Mouse (Mus musculus): Measurements from ENCODE around the gene Eps8. TPM values are rescaled to one million over a fixed set of nuclear protein-coding genes. Genes with fewer than 3 reads are reported as not detected.
"Not testable (repeated sequence)": the region's sequence is repeated elsewhere in the genome, so short reads cannot be mapped to it uniquely, and the experiment has no call there.

Gene Eps8
- polyA plus RNA-seq, 1 experiment from 2014 or later = 8.6 TPM

DNA sequence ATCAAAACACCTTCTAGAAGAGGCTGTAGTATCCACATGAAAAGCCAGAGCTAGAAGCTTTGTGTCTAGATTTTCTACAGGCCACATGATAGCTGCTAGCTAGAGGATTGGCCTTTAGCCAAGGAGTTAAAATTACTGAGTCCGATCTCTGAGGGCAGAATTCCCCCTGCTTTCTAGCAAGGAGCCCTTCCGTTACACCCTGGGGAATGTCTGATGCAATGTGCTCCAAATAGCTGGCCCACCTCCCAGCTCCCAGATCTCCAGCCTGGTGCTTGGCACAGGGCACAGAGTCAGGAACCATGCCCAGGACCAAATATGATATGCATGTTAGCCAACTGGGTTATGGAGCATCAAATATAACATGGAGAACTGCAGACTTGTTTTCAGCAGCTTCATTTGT is 189.4 kb downstream of the Eps8 start:
- Histone ChIP-seq H3K4me3 (ENCODE audit: low read depth, low read length) (no peak overlapping the region), H3K4me1 (ENCODE audit: control insufficient read depth, insufficient read depth, low read length) (no peaks in the 10 kb centered on the region), H3K4me2 (ENCODE audit: low read depth, severe bottlenecking) (no peak overlapping the region), H3K36me3 (ENCODE audit: control insufficient read depth, insufficient read depth, low read length) (no peaks in the 10 kb centered on the region), H3K27me3 (ENCODE audit: control insufficient read depth, insufficient read depth, low read length) (no peaks in the 10 kb centered on the region), H3K9me3 (ENCODE audit: control insufficient read depth, low read length) (no peaks in the 10 kb centered on the region), H3K9ac (ENCODE audit: low read length) (no peak overlapping the region), H3K27ac (replicated peaks; ENCODE audit: low read depth, low read length) (no peak overlapping the region)
- 57% methylated on average over 2 of the region's 2 CpGs for WGBS
- DNase-seq (ENCODE audit: low spot score) (no peak), ATAC-seq (ENCODE audit: insufficient number of reproducible peaks, low FRiP score, low TSS enrichment, low read depth) (no peak)

GRCm38 (mm10) chr6:137463771-137464170 is 190.9 kb downstream of the Eps8 start:
- 86% methylated on average over 5 of the region's 5 CpGs for WGBS

DNA sequence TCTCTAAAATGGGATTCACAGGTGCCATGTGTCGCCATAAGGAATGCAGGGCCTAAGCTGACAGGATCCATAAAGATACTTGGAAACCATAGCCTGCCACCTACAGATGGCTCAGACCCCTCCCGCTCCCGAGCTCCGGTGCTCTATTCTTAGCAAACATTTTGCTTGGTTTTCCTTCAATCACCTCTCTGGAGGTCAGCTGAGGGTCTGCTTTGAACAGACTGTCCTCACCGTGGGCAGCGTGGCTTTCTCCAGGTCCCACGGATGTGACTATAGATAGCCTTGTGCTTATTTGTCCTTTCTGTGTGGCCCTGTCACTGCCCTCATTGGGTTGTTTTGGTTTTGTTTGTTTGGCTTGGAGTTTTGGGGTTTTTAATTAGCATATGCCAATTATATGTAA is 196.5 kb downstream of the Eps8 start:
- no peaks in the 10 kb centered on the region for H3K9me3 ChIP-seq (ENCODE audit: control insufficient read depth, low read length)
- H3K4me1 ChIP-seq (ENCODE audit: control insufficient read depth, insufficient read depth, low read length) = no peaks in the 10 kb centered on the region
- no peaks in the 10 kb centered on the region for H3K27me3 ChIP-seq (ENCODE audit: control insufficient read depth, insufficient read depth, low read length)
- WGBS = 76% methylated on average over 7 of the region's 7 CpGs
- no peak overlapping the region for H3K4me2 ChIP-seq (ENCODE audit: low read depth, severe bottlenecking)
- H3K4me3 ChIP-seq (ENCODE audit: low read depth, low read length) = no peak overlapping the region
- ATAC-seq (ENCODE audit: insufficient number of reproducible peaks, low FRiP score, low TSS enrichment, low read depth) (no peak), DNase-seq (ENCODE audit: low spot score) (no peak)
- H3K9ac ChIP-seq (ENCODE audit: low read length) = no peak overlapping the region
- H3K36me3 ChIP-seq (ENCODE audit: control insufficient read depth, insufficient read depth, low read length) = no peaks in the 10 kb centered on the region
- H3K27ac ChIP-seq (replicated peaks; ENCODE audit: low read depth, low read length) = no peak overlapping the region

More at GRCm38 (mm10) chr6:137463771-137464170, 190.9 kb downstream of the Eps8 start:
- no peak for ATAC-seq (ENCODE audit: insufficient number of reproducible peaks, low FRiP score, low TSS enrichment, low read depth)
- Histone ChIP-seq H3K4me1 (ENCODE audit: control insufficient read depth, insufficient read depth, low read length) (no peaks in the 10 kb centered on the region), H3K36me3 (ENCODE audit: control insufficient read depth, insufficient read depth, low read length) (no peaks in the 10 kb centered on the region), H3K4me3 (ENCODE audit: low read depth, low read length) (no peak overlapping the region), H3K4me2 (ENCODE audit: low read depth, severe bottlenecking) (no peak overlapping the region), H3K9ac (ENCODE audit: low read length) (no peak overlapping the region), H3K27ac (replicated peaks; ENCODE audit: low read depth, low read length) (no peak overlapping the region), H3K9me3 (ENCODE audit: control insufficient read depth, low read length) (no peaks in the 10 kb centered on the region), H3K27me3 (ENCODE audit: control insufficient read depth, insufficient read depth, low read length) (no peaks in the 10 kb centered on the region)
- no peak for DNase-seq (ENCODE audit: low spot score)

DNA sequence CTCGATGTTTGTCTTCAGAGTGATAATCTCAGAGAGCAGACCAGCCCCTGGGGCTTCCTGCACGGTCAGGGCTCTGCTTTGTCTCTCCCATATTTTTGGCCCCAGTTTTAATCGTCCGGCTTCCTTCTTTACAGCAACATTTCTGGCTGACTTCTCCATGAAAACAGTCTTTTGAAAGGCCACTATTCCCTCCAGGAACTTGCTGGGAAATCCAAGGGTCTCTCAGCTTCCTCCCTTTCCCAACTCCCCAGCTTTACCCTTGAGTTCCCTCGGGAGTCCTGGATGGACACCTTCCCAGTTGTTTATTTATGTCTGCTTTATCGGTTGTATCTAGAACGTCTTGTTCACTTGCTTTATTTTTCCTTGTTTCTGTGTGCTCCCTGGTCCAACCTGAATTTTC is 197.5 kb downstream of the Eps8 start:
- ATAC-seq (ENCODE audit: insufficient number of reproducible peaks, low FRiP score, low TSS enrichment, low read depth) (no peak), DNase-seq (ENCODE audit: low spot score) (no peak)
- no peaks in the 10 kb centered on the region for H3K36me3 ChIP-seq (ENCODE audit: control insufficient read depth, insufficient read depth, low read length)
- H3K9ac ChIP-seq (ENCODE audit: low read length) = no peak overlapping the region
- no peaks in the 10 kb centered on the region for H3K27me3 ChIP-seq (ENCODE audit: control insufficient read depth, insufficient read depth, low read length)
- H3K4me2 ChIP-seq (ENCODE audit: low read depth, severe bottlenecking) = no peak overlapping the region
- no peak overlapping the region for H3K4me3 ChIP-seq (ENCODE audit: low read depth, low read length)
- no peaks in the 10 kb centered on the region for H3K9me3 ChIP-seq (ENCODE audit: control insufficient read depth, low read length)
- H3K4me1 ChIP-seq (ENCODE audit: control insufficient read depth, insufficient read depth, low read length) = no peaks in the 10 kb centered on the region
- no peak overlapping the region for H3K27ac ChIP-seq (replicated peaks; ENCODE audit: low read depth, low read length)
- 72% methylated on average over 7 of the region's 7 CpGs for WGBS

- 66% methylated on average over 7 of the region's 7 CpGs for WGBS
- ATAC-seq (ENCODE audit: insufficient number of reproducible peaks, low FRiP score, low TSS enrichment, low read depth) (no peak), DNase-seq (ENCODE audit: low spot score) (no peak)
- Histone ChIP-seq H3K4me3 (ENCODE audit: low read depth, low read length) (no peak overlapping the region), H3K27ac (replicated peaks; ENCODE audit: low read depth, low read length) (no peak overlapping the region), H3K36me3 (ENCODE audit: control insufficient read depth, insufficient read depth, low read length) (no peaks in the 10 kb centered on the region), H3K27me3 (ENCODE audit: control insufficient read depth, insufficient read depth, low read length) (no peaks in the 10 kb centered on the region), H3K9ac (ENCODE audit: low read length) (no peak overlapping the region), H3K4me2 (ENCODE audit: low read depth, severe bottlenecking) (no peak overlapping the region), H3K4me1 (ENCODE audit: control insufficient read depth, insufficient read depth, low read length) (no peaks in the 10 kb centered on the region), H3K9me3 (ENCODE audit: control insufficient read depth, low read length) (no peaks in the 10 kb centered on the region)
Observed at GRCm38 (mm10) chr6:137456064-137456463, 198.6 kb downstream of the Eps8 start.

GRCm38 (mm10) chr6:137455537-137456041 is 199.1 kb downstream of the Eps8 start:
- no peaks in the 10 kb centered on the region for H3K4me1 ChIP-seq (ENCODE audit: control insufficient read depth, insufficient read depth, low read length)
- H3K36me3 ChIP-seq (ENCODE audit: control insufficient read depth, insufficient read depth, low read length) = no peaks in the 10 kb centered on the region
- 15% methylated on average over 10 of the region's 10 CpGs for WGBS
- no peak overlapping the region for H3K27ac ChIP-seq (replicated peaks; ENCODE audit: low read depth, low read length)
- no peak overlapping the region for H3K4me2 ChIP-seq (ENCODE audit: low read depth, severe bottlenecking)
- H3K9ac ChIP-seq (ENCODE audit: low read length) = 0 out of 2 replicates have a peak overlapping the region, but pooled peaks have one; percentile 19
- DNase-seq (ENCODE audit: low spot score) = peak; percentile 41
- peak; percentile 73 for ATAC-seq (ENCODE audit: insufficient number of reproducible peaks, low FRiP score, low TSS enrichment, low read depth)
- H3K27me3 ChIP-seq (ENCODE audit: control insufficient read depth, insufficient read depth, low read length) = no peaks in the 10 kb centered on the region
- no peak overlapping the region for H3K4me3 ChIP-seq (ENCODE audit: low read depth, low read length)
- H3K9me3 ChIP-seq (ENCODE audit: control insufficient read depth, low read length) = no peaks in the 10 kb centered on the region

DNA sequence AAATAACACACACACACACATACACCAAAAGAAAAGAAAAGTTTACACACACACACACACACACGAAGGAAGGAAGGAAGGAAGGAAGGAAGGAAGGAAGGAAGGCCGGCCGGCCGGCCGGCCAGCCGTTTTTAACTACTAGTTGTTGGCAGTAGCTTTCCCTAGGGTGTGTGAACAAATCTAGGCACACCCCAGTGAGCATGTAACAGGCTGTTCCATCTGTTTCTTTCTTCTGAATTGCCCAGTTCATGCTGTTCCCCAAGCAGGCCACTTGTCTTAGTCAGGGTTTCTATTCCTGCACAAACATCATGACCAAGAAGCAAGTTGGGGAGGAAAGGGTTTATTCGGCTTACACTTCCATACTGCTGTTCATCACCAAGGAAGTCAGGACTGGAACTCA is 208.6 kb downstream of the Eps8 start:
- H3K27ac ChIP-seq (replicated peaks; ENCODE audit: low read depth, low read length); H3K4me3 ChIP-seq (ENCODE audit: low read depth, low read length); DNase-seq (ENCODE audit: low spot score); H3K27me3 ChIP-seq (ENCODE audit: control insufficient read depth, insufficient read depth, low read length); H3K4me1 ChIP-seq (ENCODE audit: control insufficient read depth, insufficient read depth, low read length); H3K36me3 ChIP-seq (ENCODE audit: control insufficient read depth, insufficient read depth, low read length); ATAC-seq (ENCODE audit: insufficient number of reproducible peaks, low FRiP score, low TSS enrichment, low read depth); H3K9ac ChIP-seq (ENCODE audit: low read length); H3K4me2 ChIP-seq (ENCODE audit: low read depth, severe bottlenecking); H3K9me3 ChIP-seq (ENCODE audit: control insufficient read depth, low read length): not testable (repeated sequence)
- WGBS = 88% methylated on average over 6 of the region's 7 CpGs

- Histone ChIP-seq H3K27ac (replicated peaks; ENCODE audit: low read depth, low read length) (no peak overlapping the region), H3K9me3 (ENCODE audit: control insufficient read depth, low read length) (no peaks in the 10 kb centered on the region), H3K9ac (ENCODE audit: low read length) (no peak overlapping the region), H3K4me3 (ENCODE audit: low read depth, low read length) (no peak overlapping the region), H3K4me1 (ENCODE audit: control insufficient read depth, insufficient read depth, low read length) (no peaks in the 10 kb centered on the region), H3K27me3 (ENCODE audit: control insufficient read depth, insufficient read depth, low read length) (no peaks in the 10 kb centered on the region), H3K36me3 (ENCODE audit: control insufficient read depth, insufficient read depth, low read length) (no peaks in the 10 kb centered on the region), H3K4me2 (ENCODE audit: low read depth, severe bottlenecking) (no peak overlapping the region)
- DNase-seq (ENCODE audit: low spot score) (no peak), ATAC-seq (ENCODE audit: insufficient number of reproducible peaks, low FRiP score, low TSS enrichment, low read depth) (no peak)
- WGBS = 89% methylated on average over 12 of the region's 12 CpGs
Observed at GRCm38 (mm10) chr6:137443089-137443488, 211.6 kb downstream of the Eps8 start.

Data from limb, embryonic 11.5 days (tissue).